Mouse (Mus musculus): ENCODE measurements around the gene Ocm. TPM values are rescaled to one million over a fixed set of nuclear protein-coding genes. Genes with fewer than 3 reads are reported as not detected.

Gene Ocm
- polyA plus RNA-seq, 1 experiment from 2014 or later = 5.9 TPM

DNA sequence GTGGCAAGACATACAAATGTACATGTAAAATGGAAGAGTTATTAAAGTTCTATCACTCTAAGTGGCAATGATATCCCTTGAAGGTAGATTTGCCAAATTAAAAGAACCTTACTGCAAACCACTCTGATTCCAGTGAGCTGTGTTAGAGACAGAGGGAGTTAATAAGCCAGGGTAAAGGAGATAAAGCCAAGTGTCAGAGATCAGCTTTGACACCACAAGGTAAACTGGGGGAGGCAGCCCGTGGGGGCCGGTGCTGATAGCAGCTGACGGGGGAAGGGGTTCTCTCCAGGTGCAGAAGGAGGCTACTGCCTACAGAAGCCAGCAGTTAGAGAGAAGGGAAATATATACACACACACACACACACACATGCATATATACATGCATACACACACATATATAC is 53.8 kb downstream of the Ocm start:
- WGBS = 57% methylated on average over 3 of the region's 3 CpGs
- ATAC-seq (replicated peaks; ENCODE audit: low FRiP score, low read depth) (no peak), DNase-seq (ENCODE audit: low spot score) (no peak)
- H3K4me3 ChIP-seq (replicated peaks; ENCODE audit: low read depth, low read length) = no peak overlapping the region
- TF ChIP-seq CTCF (IDR thresholded peaks at IDR 0.05; ENCODE audit: low read depth) = no peak
- no peaks in the 10 kb centered on the region for H3K4me1 ChIP-seq (replicated peaks; ENCODE audit: insufficient read depth, low read length)
- H3K27ac ChIP-seq = no peak overlapping the region
- no peak overlapping the region for H3K4me2 ChIP-seq (ENCODE audit: low read length)
- H3K36me3 ChIP-seq (ENCODE audit: insufficient read depth, low read length) = no peaks in the 10 kb centered on the region
- no peaks in the 10 kb centered on the region for H3K27me3 ChIP-seq (ENCODE audit: insufficient read depth, low read length)
- H3K9me3 ChIP-seq (replicated peaks; ENCODE audit: low read length) = no peaks in the 10 kb centered on the region
- no peak overlapping the region for H3K9ac ChIP-seq (ENCODE audit: low read depth, low read length)

Other genes starting within 250 kb of the Ocm start
- gene Eif2ak1, start 208.9 kb downstream of the Ocm start, polyA plus RNA-seq (2015; fragmentation: Nextera tagmentation; extraction: Ambion mirVana) = 32.4 and 34.1 TPM in 2 replicates
- gene Ankrd61, start 129.0 kb downstream of the Ocm start, polyA plus RNA-seq (2015; fragmentation: Nextera tagmentation; extraction: Ambion mirVana) = 0.22 and 0.29 TPM in 2 replicates
- 76.6 and 81.9 TPM in 2 replicates for gene Aimp2, start 116.8 kb downstream of the Ocm start, polyA plus RNA-seq (2015; fragmentation: Nextera tagmentation; extraction: Ambion mirVana)
- 14.8 and 16.7 TPM in 2 replicates for gene Pms2, start 116.7 kb downstream of the Ocm start, polyA plus RNA-seq (2015; fragmentation: Nextera tagmentation; extraction: Ambion mirVana)
- gene Gm42421, start 98.5 kb downstream of the Ocm start, polyA plus RNA-seq (2015; fragmentation: Nextera tagmentation; extraction: Ambion mirVana) = 0.22 and 0.78 TPM in 2 replicates
- 1.7 and 1.8 TPM in 2 replicates for gene Rsph10b, start 93.6 kb downstream of the Ocm start, polyA plus RNA-seq (2015; fragmentation: Nextera tagmentation; extraction: Ambion mirVana)
- 78.5 and 78.9 TPM in 2 replicates for gene Ccz1, start 11.8 kb downstream of the Ocm start, polyA plus RNA-seq (2015; fragmentation: Nextera tagmentation; extraction: Ambion mirVana)
- gene Lmtk2, start 73.8 kb upstream of the Ocm start, polyA plus RNA-seq (2015; fragmentation: Nextera tagmentation; extraction: Ambion mirVana) = 4.9 and 5.1 TPM in 2 replicates
- gene Bhlha15, start 163.6 kb upstream of the Ocm start, polyA plus RNA-seq (2015; fragmentation: Nextera tagmentation; extraction: Ambion mirVana) = 0.54 and 0.60 TPM in 2 replicates
- gene Tecpr1, start 196.9 kb upstream of the Ocm start, polyA plus RNA-seq (2015; fragmentation: Nextera tagmentation; extraction: Ambion mirVana) = 15.3 and 17.4 TPM in 2 replicates
- gene Bri3, start 217.8 kb upstream of the Ocm start, polyA plus RNA-seq (2015; fragmentation: Nextera tagmentation; extraction: Ambion mirVana) = 205 and 224 TPM in 2 replicates

All from kidney, postnatal 0 days (tissue).